Mouse (Mus musculus) CH12.LX (cell line): ENCODE data around the gene Atp1a1. TPM values are rescaled to one million over a fixed set of nuclear protein-coding genes. Genes with fewer than 3 reads are reported as not detected.

ENCODE experiments used
- DNase-seq: peaks from one replicate; pipeline ENCODE4 v3.0.0-alpha.2; 2013; ENCODE audit errors: extremely low read depth
- H3K27ac ChIP-seq: 2 replicates; pipeline ENCODE4 v1.5.1; 2012; ENCODE audit warnings: low read depth, mild to moderate bottlenecking, control low read depth, moderate library complexity; ENCODE audit not compliant: insufficient read depth
- H3K27me3 ChIP-seq: replicated peaks from 2 replicates; pipeline ENCODE3; 2012; ENCODE audit warnings: inconsistent platforms
- H3K36me3 ChIP-seq, 2 experiments: replicated peaks in 1 of 2; 2 replicates each; pipeline versions ENCODE3 to v1.6.1; 2012; ENCODE audit warnings: inconsistent platforms in 1 of 2, low read length in 1 of 2, mild to moderate bottlenecking in 1 of 2, mixed read lengths in 1 of 2, moderate library complexity in 1 of 2; ENCODE audit not compliant: control insufficient read depth in 1 of 2, insufficient read depth in 1 of 2
- H3K4me1 ChIP-seq, 2 experiments: 2 replicates each; pipeline ENCODE4 v1.6.1; 2012; ENCODE audit warnings: inconsistent platforms in 1 of 2, moderate library complexity in 1 of 2; ENCODE audit not compliant: insufficient read depth in 2 of 2, control insufficient read depth in 1 of 2
- H3K4me2 ChIP-seq: 2 replicates; pipeline ENCODE4 v1.6.1; 2012; ENCODE audit warnings: low read depth, mild to moderate bottlenecking, control low read depth; ENCODE audit not compliant: poor library complexity, insufficient read depth, severe bottlenecking
- H3K4me3 ChIP-seq, 3 experiments: fragments of 150-350 bp in 1 of 3; sonication (generic) in 1 of 3; replicated peaks in 1 of 3; 2 replicates each; pipeline versions ENCODE3 to v1.5.1; 2011 to 2012; ENCODE audit warnings: low read depth in 2 of 3, low read length in 2 of 3, mild to moderate bottlenecking in 2 of 3, moderate library complexity in 2 of 3, control low read depth in 1 of 3, improper control_type of control experiment in 1 of 3, inconsistent platforms in 1 of 3, mixed read lengths in 1 of 3; ENCODE audit not compliant: poor library complexity in 1 of 3
- H3K79me2 ChIP-seq: replicated peaks from 2 replicates; pipeline ENCODE4 v1.6.1; 2012; ENCODE audit warnings: mild to moderate bottlenecking, moderate library complexity; ENCODE audit not compliant: control insufficient read depth, poor library complexity, insufficient read depth, severe bottlenecking; ENCODE audit errors: extremely low read depth
- H3K9ac ChIP-seq: 2 replicates; pipeline ENCODE4 v1.6.1; 2012; ENCODE audit warnings: low read depth, mild to moderate bottlenecking, control low read depth, moderate library complexity; ENCODE audit not compliant: insufficient read depth
- H3K9me3 ChIP-seq: replicated peaks from 2 replicates; pipeline ENCODE3; 2012; ENCODE audit warnings: low read length, inconsistent platforms, mixed read lengths
- BHLHE40 ChIP-seq: IDR thresholded peaks from 2 replicates; pipeline ENCODE4 v1.6.1; 2011; ENCODE audit warnings: mild to moderate bottlenecking, low read depth, low read length, improper control_type of control experiment
- CHD1 ChIP-seq: IDR thresholded peaks from 2 replicates; pipeline ENCODE4 v1.6.1; 2012; ENCODE audit warnings: low read depth, low read length, improper control_type of control experiment, inconsistent platforms
- EP300 ChIP-seq: IDR thresholded peaks from 2 replicates; pipeline ENCODE4 v1.6.1; 2011; ENCODE audit warnings: low read length, improper control_type of control experiment
- ETS1 ChIP-seq: conservative IDR thresholded peaks from 2 replicates; pipeline ENCODE4 v1.6.1; 2012; ENCODE audit warnings: low read depth, mild to moderate bottlenecking, inconsistent platforms, low read length, improper control_type of control experiment, moderate library complexity
- GABPA ChIP-seq: IDR thresholded peaks from 2 replicates; pipeline ENCODE4 v1.6.1; 2012; ENCODE audit warnings: low read depth, low read length, improper control_type of control experiment, inconsistent platforms; ENCODE audit not compliant: insufficient replicate concordance
- HCFC1 ChIP-seq: IDR thresholded peaks from 2 replicates; pipeline ENCODE4 v1.6.1; 2012; ENCODE audit warnings: low read depth, mild to moderate bottlenecking, inconsistent platforms, low read length, improper control_type of control experiment
- IRF4 ChIP-seq: IDR thresholded peaks from 2 replicates; pipeline ENCODE4 v1.6.1; 2014; ENCODE audit warnings: low read depth, mild to moderate bottlenecking, inconsistent platforms, low read length, improper control_type of control experiment
- JUND ChIP-seq: conservative IDR thresholded peaks from 2 replicates; pipeline ENCODE4 v1.6.1; 2011; ENCODE audit warnings: low read depth, low read length, improper control_type of control experiment
- KAT2A ChIP-seq: IDR thresholded peaks from 2 replicates; pipeline ENCODE4 v1.6.1; 2012; ENCODE audit warnings: low read length, improper control_type of control experiment, inconsistent platforms; ENCODE audit not compliant: insufficient replicate concordance
- MAFK ChIP-seq: IDR thresholded peaks from 2 replicates; pipeline ENCODE4 v1.6.1; 2011; ENCODE audit warnings: low read length, improper control_type of control experiment; ENCODE audit not compliant: insufficient replicate concordance
- MAZ ChIP-seq: IDR thresholded peaks from 2 replicates; pipeline ENCODE4 v1.6.1; 2012; ENCODE audit warnings: low read depth, mild to moderate bottlenecking, inconsistent platforms, low read length, improper control_type of control experiment, moderate library complexity
- MEF2A ChIP-seq: IDR thresholded peaks from 2 replicates; pipeline ENCODE4 v1.6.1; 2014; ENCODE audit warnings: low read depth, mild to moderate bottlenecking, inconsistent platforms, low read length, improper control_type of control experiment, borderline replicate concordance
- MYC ChIP-seq: IDR thresholded peaks from 2 replicates; pipeline ENCODE4 v1.6.1; 2011; ENCODE audit warnings: low read depth, mild to moderate bottlenecking, improper control_type of control experiment, low read length
- NELFE ChIP-seq: IDR thresholded peaks from 2 replicates; pipeline ENCODE4 v1.6.1; 2011; ENCODE audit warnings: low read depth, low read length, improper control_type of control experiment
- NRF1 ChIP-seq: IDR thresholded peaks from 2 replicates; pipeline ENCODE4 v1.6.1; 2014; ENCODE audit warnings: low read depth, mild to moderate bottlenecking, inconsistent platforms, low read length, improper control_type of control experiment, moderate library complexity
- POLR2A ChIP-seq: IDR thresholded peaks from 2 replicates; pipeline ENCODE4 v1.6.1; 2011; ENCODE audit warnings: low read depth, mild to moderate bottlenecking, improper control_type of control experiment, low read length
- RAD21 ChIP-seq: IDR thresholded peaks from 2 replicates; pipeline ENCODE4 v1.6.1; 2011; ENCODE audit warnings: low read depth, mild to moderate bottlenecking, low read length, improper control_type of control experiment, moderate library complexity
- SIN3A ChIP-seq: IDR thresholded peaks from 2 replicates; pipeline ENCODE4 v1.6.1; 2012; ENCODE audit warnings: low read length, improper control_type of control experiment, inconsistent platforms
- TBP ChIP-seq: conservative IDR thresholded peaks from 2 replicates; pipeline ENCODE4 v1.6.1; 2011; ENCODE audit warnings: low read depth, low read length, improper control_type of control experiment
- USF1 ChIP-seq: IDR thresholded peaks from 2 replicates; pipeline ENCODE4 v1.6.1; 2014; ENCODE audit warnings: low read depth, mild to moderate bottlenecking, inconsistent platforms, low read length, improper control_type of control experiment
- ZC3H11A ChIP-seq: IDR thresholded peaks from 2 replicates; pipeline ENCODE4 v1.6.1; 2012; ENCODE audit warnings: low read depth, mild to moderate bottlenecking, inconsistent platforms, low read length, improper control_type of control experiment
- ZKSCAN1 ChIP-seq: IDR thresholded peaks from 2 replicates; pipeline ENCODE4 v1.6.1; 2012; ENCODE audit warnings: low read depth, inconsistent platforms, low read length, improper control_type of control experiment, borderline replicate concordance
- ZMIZ1 ChIP-seq: IDR thresholded peaks from 2 replicates; pipeline ENCODE4 v1.6.1; 2012; ENCODE audit warnings: low read depth, mild to moderate bottlenecking, inconsistent platforms, low read length, improper control_type of control experiment
- ZNF384 ChIP-seq: IDR thresholded peaks from 2 replicates; pipeline ENCODE4 v1.6.1; 2012; ENCODE audit warnings: low read depth, low read length, improper control_type of control experiment, inconsistent platforms
- dilution Hi-C: fragments of 300-500 bp; cut with MboI; formaldehyde crosslinking; loops from 2 replicates; pipeline ENCODE4 v1.14.3; 2020; ENCODE audit warnings: low sequenced_read_pairs; ENCODE audit not compliant: extremely low pct_unique_long_range_greater_than_20kb, extremely low pct_ligation_motif_present
- in situ Hi-C: fragments of 300-500 bp; cut with MboI; formaldehyde crosslinking; loops from 3 replicates; pipeline ENCODE4 v1.14.3; 2019; ENCODE audit warnings: low sequenced_read_pairs, low pct_ligation_motif_present, low pct_unique_long_range_greater_than_20kb, mixed read lengths
- polyA plus RNA-seq: library from polyadenylated mRNA; unstranded; fragments of >175 nt; gene quantifications from 2 replicates; pipeline ENCODE4 v1.2.1, GENCODE M21; 2012; ENCODE audit warnings: low read depth; ENCODE audit not compliant: insufficient read length
- total RNA-seq, 2 experiments: library from RNA; depleted of rRNA; stranded (reverse); fragments of 300-350 nt in 1 of 2; fragments of >200 nt in 1 of 2; gene quantifications; 2 replicates each; pipeline ENCODE4 v1.2.3; 2012 to 2014

The Atp1a1 gene
- total and polyA plus RNA-seq, 3 experiments = 215 to 337 (median 219) TPM

- in situ Hi-C loops (no loop called here), dilution Hi-C loops (no loop called here)
- TF ChIP-seq MAFK (no peak), ZKSCAN1 (no peak), IRF4 (no peak), ZC3H11A (no peak), CHD1 (no peak), HCFC1 (no peak), GABPA (no peak), MYC (no peak), JUND (no peak), RAD21 (no peak), NRF1 (no peak)
- no peaks in the 10 kb centered on the region for H3K36me3 ChIP-seq
- no peak overlapping the region for H3K9ac ChIP-seq
- H3K4me1 ChIP-seq = peaks cover 0 to 5% of the 10 kb centered on the region in 2 experiments; a peak in 2 of 4 replicates
- no peak overlapping the region for H3K4me3 ChIP-seq
- H3K9me3 ChIP-seq = no peaks in the 10 kb centered on the region
- no peak overlapping the region for H3K27ac ChIP-seq
- H3K79me2 ChIP-seq = no peaks in the 10 kb centered on the region
- no peak overlapping the region for H3K4me2 ChIP-seq
- DNase-seq = no peak
- no peaks in the 10 kb centered on the region for H3K27me3 ChIP-seq
Observed at GRCm38 (mm10) chr3:101564011-101564410, 40.5 kb downstream of the Atp1a1 start.

GRCm38 (mm10) chr3:101562510-101563209 lies 41.8 kb downstream of the Atp1a1 start:
- Histone ChIP-seq H3K9ac (no peak overlapping the region), H3K9me3 (no peaks in the 10 kb centered on the region), H3K36me3 (no peaks in the 10 kb centered on the region), H3K4me3 (no peak overlapping the region), H3K79me2 (no peaks in the 10 kb centered on the region), H3K4me1 (peaks cover 0 to 5% of the 10 kb centered on the region in 2 experiments; a peak in 2 of 4 replicates), H3K27ac (no peak overlapping the region), H3K4me2 (no peak overlapping the region), H3K27me3 (no peaks in the 10 kb centered on the region)
- DNase-seq = no peak
- dilution Hi-C loops = no loop called here
- TF ChIP-seq POLR2A (no peak), MAZ (no peak), ZNF384 (no peak), MEF2A (no peak), TBP (no peak), KAT2A (no peak), BHLHE40 (no peak), ETS1 (no peak), NELFE (no peak), EP300 (no peak), MAFK (no peak), NRF1 (no peak), ZMIZ1 (no peak), SIN3A (no peak), USF1 (no peak)
- in situ Hi-C loops = no loop called here
